Comparison of ENCODE assay signal across 42 mouse cellular contexts in the genomic region with DNA sequence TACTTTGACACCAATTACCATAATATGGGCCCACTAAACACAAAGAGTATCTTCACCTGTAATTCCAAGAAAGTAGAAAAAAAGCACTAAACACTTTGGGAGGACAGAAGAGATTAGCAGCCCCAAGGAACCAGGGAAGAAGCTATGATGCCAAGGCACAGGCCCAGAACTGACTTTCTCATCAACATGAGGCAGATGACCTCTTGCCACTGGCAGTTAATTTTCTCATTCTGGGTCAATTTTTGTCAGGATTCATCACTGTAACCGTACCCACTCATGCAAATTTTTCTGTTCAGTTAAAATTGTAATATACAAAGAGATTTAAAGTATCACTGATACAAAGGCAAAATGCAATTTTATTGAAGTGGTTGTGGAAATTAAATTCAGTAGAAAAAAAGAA. TPM values are rescaled to one million over a fixed set of nuclear protein-coding genes. Genes with fewer than 3 reads are reported as not detected.
"Had no signal": no experiment of that assay in that cellular context is flagged by ENCODE, and none has a peak within 500 bp of the region (broad histone marks: within the 10 kb centered on the region; RNA-seq: fewer than 3 reads in every experiment).

No protein-coding gene starts in this region.

- H3K4me3 ChIP-seq: left cerebral cortex, adult 2 months; limb, embryonic 10.5 days; limb, embryonic 12.5 days; limb, embryonic 13.5 days; limb, embryonic 15.5 days; liver, embryonic 12.5 days; liver, embryonic 13.5 days; liver, embryonic 15.5 days; lung, embryonic 15.5 days; megakaryocyte, embryonic 14.5 days; midbrain, embryonic 10.5 days; midbrain, embryonic 12.5 days; midbrain, embryonic 13.5 days; midbrain, embryonic 15.5 days; myocyte had no signal

- H3K9ac ChIP-seq: limb, embryonic 12.5 days; limb, embryonic 13.5 days; limb, embryonic 15.5 days; liver, embryonic 12.5 days; liver, embryonic 13.5 days; liver, embryonic 14.5 days; liver, embryonic 15.5 days; liver, postnatal 0 days; lung, embryonic 14.5 days; lung, embryonic 15.5 days; midbrain, embryonic 12.5 days; midbrain, embryonic 13.5 days; midbrain, embryonic 15.5 days had no signal

- H3K4me2 ChIP-seq: limb, embryonic 12.5 days; limb, embryonic 13.5 days; limb, embryonic 15.5 days; liver, embryonic 11.5 days; liver, embryonic 12.5 days; liver, embryonic 13.5 days; liver, embryonic 15.5 days; lung, embryonic 14.5 days; lung, embryonic 15.5 days; midbrain, embryonic 12.5 days; midbrain, embryonic 13.5 days; midbrain, embryonic 15.5 days had no signal

- H3K27me3 ChIP-seq: limb, embryonic 12.5 days; limb, embryonic 13.5 days; limb, embryonic 15.5 days; liver, embryonic 12.5 days; liver, embryonic 13.5 days; liver, embryonic 15.5 days; lung, embryonic 15.5 days; megakaryocyte, embryonic 14.5 days; midbrain, embryonic 12.5 days; midbrain, embryonic 13.5 days; midbrain, embryonic 15.5 days had no signal

- H3K4me1 ChIP-seq: limb, embryonic 10.5 days; limb, embryonic 12.5 days; limb, embryonic 13.5 days; limb, embryonic 15.5 days; liver, embryonic 12.5 days; liver, embryonic 13.5 days; liver, embryonic 15.5 days; lung, embryonic 15.5 days; megakaryocyte, embryonic 14.5 days; midbrain, embryonic 10.5 days; midbrain, embryonic 12.5 days; midbrain, embryonic 13.5 days; midbrain, embryonic 15.5 days had no signal

- H3K9me3 ChIP-seq: limb, embryonic 10.5 days; limb, embryonic 12.5 days; limb, embryonic 13.5 days; limb, embryonic 15.5 days; liver, embryonic 12.5 days; liver, embryonic 13.5 days; liver, embryonic 15.5 days; lung, embryonic 15.5 days; megakaryocyte, embryonic 14.5 days; midbrain, embryonic 10.5 days; midbrain, embryonic 12.5 days; midbrain, embryonic 13.5 days; midbrain, embryonic 15.5 days had no signal

- DNase-seq: left cerebral cortex, postnatal 4 days; liver; liver, embryonic 13.5 days; liver, postnatal 0 days; lung, adult 18-20 months; lung, adult 2 months; lung, embryonic 14.5 days; lung, postnatal 10 days; lung, postnatal 14 days; lung, postnatal 36 days; lung, postnatal 4 days; midbrain, embryonic 14.5 days had no signal

- ATAC-seq: liver, embryonic 12.5 days; liver, postnatal 0 days; lung, postnatal 0 days; midbrain, embryonic 13.5 days; midbrain, embryonic 15.5 days; midbrain, embryonic 16.5 days had no signal

- H3K27ac ChIP-seq: left cerebral cortex, adult 2 months; limb, embryonic 10.5 days; limb, embryonic 12.5 days; limb, embryonic 13.5 days; limb, embryonic 15.5 days; liver, embryonic 12.5 days; liver, embryonic 13.5 days; liver, embryonic 14.5 days; liver, embryonic 15.5 days; lung, embryonic 15.5 days; macrophage; midbrain, embryonic 10.5 days; midbrain, embryonic 12.5 days; midbrain, embryonic 13.5 days; midbrain, embryonic 15.5 days had no signal

RNA-seq across cellular contexts. Expression of gene Gsdmc4, which starts 29.1 kb away (rescaled TPM):
- total RNA-seq: left cerebral cortex, adult 18-20 months; left cerebral cortex, adult 2 months; left cerebral cortex, postnatal 10 days; left cerebral cortex, postnatal 25 days; left cerebral cortex, postnatal 36 days; left cerebral cortex, postnatal 4 days; liver, adult 2 months; megakaryocyte progenitor cell, adult 5-6 weeks; megakaryocyte-erythroid progenitor cell, adult 5-6 weeks; monocyte, adult 5-6 weeks had no signal
- polyA plus RNA-seq: limb, embryonic 10.5 days; limb, embryonic 11.5 days; limb, embryonic 12.5 days; limb, embryonic 13.5 days; limb, embryonic 15.5 days; liver, embryonic 11.5 days; liver, embryonic 12.5 days; liver, embryonic 13.5 days; liver, embryonic 15.5 days; liver, embryonic 16.5 days; liver, postnatal 0 days; lung, embryonic 14.5 days; lung, embryonic 15.5 days; lung, embryonic 16.5 days; lung, postnatal 0 days; macrophage; midbrain, embryonic 10.5 days; midbrain, embryonic 12.5 days; midbrain, embryonic 14.5 days; midbrain, embryonic 15.5 days; midbrain, embryonic 16.5 days had no signal
